Mouse (Mus musculus): ENCODE data around the gene Ces1d.

DNA sequence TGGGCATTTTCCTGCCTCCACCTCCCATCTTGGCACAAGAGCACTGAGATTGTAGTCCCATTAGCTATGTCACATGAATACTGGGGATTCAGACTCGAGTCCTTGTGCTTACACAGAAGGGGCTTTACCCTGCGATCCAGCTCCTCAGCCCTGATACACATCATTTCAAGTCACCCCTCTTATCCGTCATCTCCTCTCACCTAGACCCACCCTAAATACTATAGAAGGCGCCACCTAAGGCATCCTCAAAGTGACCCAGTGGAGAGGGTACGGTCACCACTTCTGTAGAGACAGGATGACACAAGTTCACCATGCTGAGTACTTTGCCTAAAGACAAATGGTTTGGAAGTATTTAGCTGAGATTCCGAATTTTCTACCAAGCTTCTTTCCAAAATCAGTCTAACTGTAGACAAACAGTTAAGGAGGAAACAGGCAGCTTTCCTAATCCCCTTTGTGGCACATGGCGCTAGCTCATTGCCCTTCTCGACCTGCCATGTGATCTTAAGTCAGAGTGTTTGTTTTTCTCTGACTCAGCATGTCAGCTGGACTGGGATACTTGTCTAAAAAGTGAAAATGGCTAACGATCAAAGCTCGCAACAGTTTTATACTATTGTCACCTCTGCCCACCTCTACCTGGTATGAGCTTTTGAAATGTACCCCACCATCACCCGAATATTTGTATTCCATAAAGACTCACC, 31.2 kb upstream of the Ces1d start:
- TF ChIP-seq POLR2A (IDR thresholded peaks at IDR 0.05; ENCODE audit: low read depth, low read length) (no peak), CTCF (IDR thresholded peaks at IDR 0.05; ENCODE audit: extremely low read depth, insufficient read length, insufficient replicate concordance, low read depth, low read length) (no peak)
